Mouse (Mus musculus): ENCODE results near the gene Ppp1r27. TPM values are rescaled to one million over a fixed set of nuclear protein-coding genes. Genes with fewer than 3 reads are reported as not detected.

The Ppp1r27 gene
- total and polyA plus RNA-seq, 3 experiments = 0.34 to 0.96 TPM; not detected in 1

- 55% methylated on average over 3 of the region's 3 CpGs for WGBS
- Histone ChIP-seq H3K9ac (ENCODE audit: low read depth, low read length) (peak overlapping the region; percentile 95; the same call in 1 of the 2 replicates), H3K36me3 (ENCODE audit: control insufficient read depth, insufficient read depth, low read length) (no peaks in the 10 kb centered on the region), H3K4me3 (peak overlapping the region; percentile 96; the same call in 1 of the 2 replicates), H3K4me1 (ENCODE audit: control insufficient read depth, insufficient read depth, low read length) (peaks cover 8% of the 10 kb centered on the region), H3K27me3 (ENCODE audit: control insufficient read depth, insufficient read depth, low read length) (no peaks in the 10 kb centered on the region), H3K79me2 (replicated peaks; ENCODE audit: control insufficient read depth, insufficient read depth, low read length) (no peaks in the 10 kb centered on the region), H3K27ac (peak overlapping the region; percentile 93; the same call in 1 of the 2 replicates)
- no peak for TF ChIP-seq EP300 (IDR thresholded peaks at IDR 0.05; ENCODE audit: insufficient read depth, low read depth, low read length)
- no peak for TF ChIP-seq CTCF (IDR thresholded peaks at IDR 0.05)
- 0 out of 2 replicates have a peak, but pooled peaks have one; percentile 11 for TF ChIP-seq POLR2A (IDR thresholded peaks at IDR 0.05; ENCODE audit: insufficient read depth, low read depth, low read length)
- DNase-seq = no peak
- intact Hi-C loops (cut with DNase I) = loop anchor here (2.0 to 5.0 kb wide), 3 partner anchors 23 to 34 kb away; partner anchors contain the start of gene Arhgdia
These were observed 2.7 kb downstream of the Ppp1r27 start for GRCm38 (mm10) chr11:120548214-120548613.

GRCm38 (mm10) chr11:120547469-120547868 lies 3.5 kb downstream of the Ppp1r27 start:
- no peak overlapping the region for H3K9ac ChIP-seq (ENCODE audit: low read depth, low read length)
- H3K4me3 ChIP-seq = no peak overlapping the region
- peaks cover 2% of the 10 kb centered on the region; the same call in 1 of the 2 replicates for H3K36me3 ChIP-seq (ENCODE audit: control insufficient read depth, insufficient read depth, low read length)
- no peak overlapping the region for H3K27ac ChIP-seq
- DNase-seq = no peak
- TF ChIP-seq CTCF (IDR thresholded peaks at IDR 0.05) = peak; percentile 25; the same call in 1 of the 2 replicates
- no peak for TF ChIP-seq EP300 (IDR thresholded peaks at IDR 0.05; ENCODE audit: insufficient read depth, low read depth, low read length)
- no peak for TF ChIP-seq POLR2A (IDR thresholded peaks at IDR 0.05; ENCODE audit: insufficient read depth, low read depth, low read length)
- H3K27me3 ChIP-seq (ENCODE audit: control insufficient read depth, insufficient read depth, low read length) = no peaks in the 10 kb centered on the region
- WGBS = 41% methylated on average over 2 of the region's 2 CpGs
- peaks cover 10% of the 10 kb centered on the region for H3K4me1 ChIP-seq (ENCODE audit: control insufficient read depth, insufficient read depth, low read length)
- no peaks in the 10 kb centered on the region for H3K79me2 ChIP-seq (replicated peaks; ENCODE audit: control insufficient read depth, insufficient read depth, low read length)
- intact Hi-C loops (cut with DNase I) = loop anchor here (5.0 kb wide), 1 partner anchor 35 kb away; the partner anchor contains the start of gene Arhgdia

- H3K27me3 ChIP-seq (ENCODE audit: control insufficient read depth, insufficient read depth, low read length) = no peaks in the 10 kb centered on the region
- TF ChIP-seq POLR2A (IDR thresholded peaks at IDR 0.05; ENCODE audit: insufficient read depth, low read depth, low read length) (no peak), EP300 (IDR thresholded peaks at IDR 0.05; ENCODE audit: insufficient read depth, low read depth, low read length) (no peak), CTCF (IDR thresholded peaks at IDR 0.05) (no peak)
- WGBS = 92% methylated on average over 3 of the region's 3 CpGs
- H3K4me1 ChIP-seq (ENCODE audit: control insufficient read depth, insufficient read depth, low read length) = peaks cover 13% of the 10 kb centered on the region
- H3K9ac ChIP-seq (ENCODE audit: low read depth, low read length) = no peak overlapping the region
- no peak for DNase-seq
- H3K4me3 ChIP-seq = no peak overlapping the region
- no peak overlapping the region for H3K27ac ChIP-seq
- H3K79me2 ChIP-seq (replicated peaks; ENCODE audit: control insufficient read depth, insufficient read depth, low read length) = no peaks in the 10 kb centered on the region
- intact Hi-C loops (cut with DNase I) = loop anchor here (5.0 kb wide), 1 partner anchor 36 kb away; the partner anchor contains the start of gene Arhgdia
- peaks cover 2% of the 10 kb centered on the region; the same call in 1 of the 2 replicates for H3K36me3 ChIP-seq (ENCODE audit: control insufficient read depth, insufficient read depth, low read length)
These were observed 5.0 kb downstream of the Ppp1r27 start for GRCm38 (mm10) chr11:120545964-120546363.

GRCm38 (mm10) chr11:120542376-120542775 lies 8.6 kb downstream of the Ppp1r27 start:
- H3K4me1 ChIP-seq (ENCODE audit: control insufficient read depth, insufficient read depth, low read length) = peaks cover 18% of the 10 kb centered on the region
- H3K9ac ChIP-seq (ENCODE audit: low read depth, low read length) = peak overlapping the region; percentile 19; the same call in 1 of the 2 replicates
- no peak overlapping the region for H3K4me3 ChIP-seq
- intact Hi-C loops (cut with DNase I) = no loop called here
- H3K27ac ChIP-seq = no peak overlapping the region; the same call in 1 of the 2 replicates
- no peaks in the 10 kb centered on the region for H3K79me2 ChIP-seq (replicated peaks; ENCODE audit: control insufficient read depth, insufficient read depth, low read length)
- TF ChIP-seq CTCF (IDR thresholded peaks at IDR 0.05) (no peak), POLR2A (IDR thresholded peaks at IDR 0.05; ENCODE audit: insufficient read depth, low read depth, low read length) (no peak), EP300 (IDR thresholded peaks at IDR 0.05; ENCODE audit: insufficient read depth, low read depth, low read length) (no peak)
- H3K27me3 ChIP-seq (ENCODE audit: control insufficient read depth, insufficient read depth, low read length) = no peaks in the 10 kb centered on the region
- 54% methylated on average over 6 of the region's 6 CpGs for WGBS
- DNase-seq = no peak
- peaks cover 2% of the 10 kb centered on the region; the same call in 1 of the 2 replicates for H3K36me3 ChIP-seq (ENCODE audit: control insufficient read depth, insufficient read depth, low read length)

- 0 out of 2 replicates have a peak overlapping the region, but pooled peaks have one; percentile 19 for H3K9ac ChIP-seq (ENCODE audit: low read depth, low read length)
- peak; percentile 63 to 68 for DNase-seq
- H3K36me3 ChIP-seq (ENCODE audit: control insufficient read depth, insufficient read depth, low read length) = peaks cover 2% of the 10 kb centered on the region; the same call in 1 of the 2 replicates
- H3K27ac ChIP-seq = no peak overlapping the region; the same call in 1 of the 2 replicates
- H3K27me3 ChIP-seq (ENCODE audit: control insufficient read depth, insufficient read depth, low read length) = no peaks in the 10 kb centered on the region
- no peaks in the 10 kb centered on the region for H3K79me2 ChIP-seq (replicated peaks; ENCODE audit: control insufficient read depth, insufficient read depth, low read length)
- peaks cover 18% of the 10 kb centered on the region for H3K4me1 ChIP-seq (ENCODE audit: control insufficient read depth, insufficient read depth, low read length)
- TF ChIP-seq CTCF (IDR thresholded peaks at IDR 0.05) (peak; percentile 73), EP300 (IDR thresholded peaks at IDR 0.05; ENCODE audit: insufficient read depth, low read depth, low read length) (peak; percentile 91), POLR2A (IDR thresholded peaks at IDR 0.05; ENCODE audit: insufficient read depth, low read depth, low read length) (no peak)
- intact Hi-C loops (cut with DNase I) = no loop called here
- no peak overlapping the region for H3K4me3 ChIP-seq
- 29% methylated on average over 4 of the region's 4 CpGs for WGBS
These were observed 9.0 kb downstream of the Ppp1r27 start for GRCm38 (mm10) chr11:120541907-120542306.

Data from heart, adult 2 months (tissue).